Mouse (Mus musculus) stomach, postnatal 0 days (tissue): ENCODE measurements around the gene A030014E15Rik. TPM values are rescaled to one million over a fixed set of nuclear protein-coding genes. Genes with fewer than 3 reads are reported as not detected.
A peak's percentile ranks its signal among the peaks of the same experiment; 100 is the strongest.
"Not testable (repeated sequence)": the region's sequence is repeated elsewhere in the genome, so short reads cannot be mapped to it uniquely, and the experiment has no call there.

Source experiments
- ATAC-seq: fragments of 200-750 bp; cut with Nextera tagmentation; 2 replicates; pipeline ENCODE4 v1.8.0; 2017; ENCODE audit not compliant: low FRiP score, low TSS enrichment
- DNase-seq: peaks from one replicate; pipeline ENCODE4 v3.0.0-alpha.2; 2016; ENCODE audit warnings: low spot score
- H3K27ac ChIP-seq: fragments of 300-500 bp; sonication (generic); replicated peaks from 2 replicates; pipeline ENCODE4 v1.5.1; 2014; ENCODE audit warnings: mild to moderate bottlenecking, control low read depth
- H3K27me3 ChIP-seq: fragments of 300-500 bp; sonication (generic); 2 replicates; pipeline ENCODE4 v1.6.1; 2014; ENCODE audit warnings: low read length; ENCODE audit not compliant: control insufficient read depth, insufficient read depth
- H3K36me3 ChIP-seq: fragments of 300-500 bp; sonication (generic); 2 replicates; pipeline ENCODE4 v1.6.1; 2014; ENCODE audit warnings: low read length, mixed read lengths; ENCODE audit not compliant: control insufficient read depth, insufficient read depth
- H3K4me1 ChIP-seq: fragments of 300-500 bp; sonication (generic); replicated peaks from 2 replicates; pipeline ENCODE4 v1.6.1; 2014; ENCODE audit warnings: antibody characterized with exemption; ENCODE audit not compliant: control insufficient read depth, insufficient read depth
- H3K4me2 ChIP-seq: fragments of 300-500 bp; sonication (generic); replicated peaks from 2 replicates; pipeline ENCODE4 v1.6.1; 2014; ENCODE audit warnings: low read depth, mild to moderate bottlenecking, control low read depth, moderate library complexity
- H3K4me3 ChIP-seq: fragments of 300-500 bp; sonication (generic); 2 replicates; pipeline ENCODE4 v1.5.1; 2014; ENCODE audit warnings: low read depth, low read length, control low read depth
- H3K9ac ChIP-seq: fragments of 300-500 bp; sonication (generic); 2 replicates; pipeline ENCODE4 v1.6.1; 2014; ENCODE audit warnings: mild to moderate bottlenecking, low read length, control low read depth, mixed read lengths
- H3K9me3 ChIP-seq: fragments of 300-500 bp; sonication (generic); 2 replicates; pipeline ENCODE4 v1.6.1; 2016; ENCODE audit warnings: low read length; ENCODE audit not compliant: control insufficient read depth
- CTCF ChIP-seq: IDR thresholded peaks from 2 replicates; pipeline ENCODE4 v1.5.1; 2016; ENCODE audit warnings: antibody characterized with exemption, low read depth, mild to moderate bottlenecking, moderate library complexity
- EP300 ChIP-seq: optimal IDR thresholded peaks from 2 replicates; pipeline ENCODE3; 2016; ENCODE audit warnings: antibody characterized with exemption
- WGBS: fragments of 180-500 bp; shearing (Covaris S2); extraction: QIAGEN DNeasy Blood & Tissue Kit; methylation state at CpG from one replicate; pipeline ENCODE4 v1.1.7; 2014; 5-methylcytosine and 5-hydroxymethylcytosine counted together
- polyA plus RNA-seq: library from polyadenylated mRNA; unstranded; fragments of >200 nt; fragmentation: Nextera tagmentation; extraction: Ambion mirVana; gene quantifications from 2 replicates; pipeline ENCODE4 v1.2.1, GENCODE M21; 2015

A030014E15Rik gene
- polyA plus RNA-seq, 1 experiment from 2014 or later = not detected

GRCm38 (mm10) chr1:82946029-82946428, 21.3 kb downstream of the A030014E15Rik start:
- not testable (repeated sequence) for H3K9ac ChIP-seq, H3K36me3 ChIP-seq, H3K27me3 ChIP-seq, ATAC-seq, H3K27ac ChIP-seq, H3K4me1 ChIP-seq, H3K4me2 ChIP-seq, H3K9me3 ChIP-seq, H3K4me3 ChIP-seq, DNase-seq
- TF ChIP-seq CTCF = 0 out of 2 replicates have a peak, but pooled peaks have one; percentile 5
- 100% methylated on average over 1 of the region's 2 CpGs for WGBS

GRCm38 (mm10) chr1:82948601-82949000, 23.9 kb downstream of the A030014E15Rik start:
- H3K4me1 ChIP-seq = no peaks in the 10 kb centered on the region

GRCm38 (mm10) chr1:82955913-82956312, 31.2 kb downstream of the A030014E15Rik start, which contains the start of gene Gm7544:
Gene Gm7544 (minus strand): TSS chr1:82956013.
- not testable (repeated sequence) for ATAC-seq, H3K4me3 ChIP-seq, H3K4me1 ChIP-seq, H3K36me3 ChIP-seq, H3K4me2 ChIP-seq, DNase-seq, H3K9me3 ChIP-seq, H3K27me3 ChIP-seq, H3K27ac ChIP-seq, H3K9ac ChIP-seq

More at GRCm38 (mm10) chr1:82948601-82949000, 23.9 kb downstream of the A030014E15Rik start:
- ATAC-seq (no peak), DNase-seq (no peak)
- Histone ChIP-seq H3K9ac (no peak overlapping the region), H3K36me3 (no peaks in the 10 kb centered on the region), H3K27me3 (no peaks in the 10 kb centered on the region), H3K4me3 (no peak overlapping the region), H3K9me3 (no peaks in the 10 kb centered on the region), H3K4me2 (no peak overlapping the region), H3K27ac (no peak overlapping the region)
- TF ChIP-seq EP300 (no peak), CTCF (no peak)
- 86% methylated on average over 2 of the region's 2 CpGs for WGBS

GRCm38 (mm10) chr1:82959870-82960385, 35.2 kb downstream of the A030014E15Rik start, which contains the start of gene Gm47955:
Gene Gm47955 (plus strand): TSS chr1:82960286.
- no peak for DNase-seq

GRCm38 (mm10) chr1:82966413-82966812, 41.7 kb downstream of the A030014E15Rik start:
- DNase-seq (no peak), ATAC-seq (no peak)
- no peak overlapping the region for H3K4me2 ChIP-seq
- H3K4me1 ChIP-seq = no peaks in the 10 kb centered on the region
- no peak overlapping the region for H3K4me3 ChIP-seq
- no peaks in the 10 kb centered on the region for H3K9me3 ChIP-seq
- H3K36me3 ChIP-seq = no peaks in the 10 kb centered on the region
- H3K27me3 ChIP-seq = no peaks in the 10 kb centered on the region
- WGBS = 71% methylated on average over 3 of the region's 3 CpGs
- H3K9ac ChIP-seq = no peak overlapping the region
- H3K27ac ChIP-seq = no peak overlapping the region
- TF ChIP-seq EP300 = no peak
- TF ChIP-seq CTCF = no peak

More at GRCm38 (mm10) chr1:82959870-82960385, 35.2 kb downstream of the A030014E15Rik start, which contains the start of gene Gm47955:
- Histone ChIP-seq H3K4me1 (no peaks in the 10 kb centered on the region), H3K4me3 (no peak within 1 kb of the TSS), H3K9ac (no peak within 1 kb of the TSS), H3K9me3 (no peaks in the 10 kb centered on the region), H3K27ac (no peak within 1 kb of the TSS), H3K36me3 (no peaks in the 10 kb centered on the region), H3K4me2 (no peak within 1 kb of the TSS), H3K27me3 (no peaks in the 10 kb centered on the region)
- TF ChIP-seq EP300 (no peak), CTCF (no peak)
- WGBS = 64% methylated on average over 5 of the region's 11 CpGs
- ATAC-seq = peak; percentile 56; the same call in 1 of the 2 replicates

GRCm38 (mm10) chr1:82972046-82972445, 47.3 kb downstream of the A030014E15Rik start:
- no peaks in the 10 kb centered on the region for H3K4me1 ChIP-seq
- H3K4me3 ChIP-seq = no peak overlapping the region
- TF ChIP-seq EP300 = no peak
- no peak for TF ChIP-seq CTCF
- ATAC-seq (no peak), DNase-seq (peak; percentile 27)
- H3K27me3 ChIP-seq = no peaks in the 10 kb centered on the region
- no peak overlapping the region for H3K27ac ChIP-seq
- no peak overlapping the region for H3K4me2 ChIP-seq
- H3K36me3 ChIP-seq = no peaks in the 10 kb centered on the region
- no peaks in the 10 kb centered on the region for H3K9me3 ChIP-seq
- WGBS = 18% methylated on average over 4 of the region's 4 CpGs
- H3K9ac ChIP-seq = no peak overlapping the region
